Mouse (Mus musculus): Measurements from ENCODE around the gene Ldlrad2. TPM values are rescaled to one million over a fixed set of nuclear protein-coding genes. Genes with fewer than 3 reads are reported as not detected.

Ldlrad2 gene
- not detected in 2 replicates for polyA plus RNA-seq (2012; ENCODE audit: insufficient read depth, insufficient read length, low replicate concordance, missing spikeins)

DNA sequence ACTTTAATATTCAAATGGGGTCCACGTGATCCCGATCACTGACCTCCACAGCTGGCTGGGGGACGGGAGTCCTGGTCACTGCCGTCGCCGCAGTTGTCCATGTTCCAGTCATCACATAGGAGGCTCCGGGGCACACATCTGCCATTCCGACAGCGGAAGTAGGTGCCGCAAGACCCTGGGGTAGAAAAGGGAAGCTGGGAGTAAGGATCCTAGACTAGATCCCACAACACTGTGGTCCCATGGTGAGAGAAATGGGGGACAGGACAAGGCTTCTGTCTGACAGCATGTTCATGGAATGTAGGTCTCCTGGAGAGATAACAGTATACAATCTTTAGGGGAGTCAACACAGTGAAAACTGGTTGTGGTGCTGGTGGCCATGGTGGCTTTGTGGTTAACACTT, at the start of gene Ldlrad2:
Gene Ldlrad2 (minus strand): TSS at position 101 of the 400 bp plus-strand sequence.
- no peak within 1 kb of the TSS for H3K4me3 ChIP-seq (ENCODE audit: insufficient read depth, low read depth, low read length)
- H3K27ac ChIP-seq (ENCODE audit: insufficient read depth, low read depth, low read length), result no peak within 1 kb of the TSS
- 91% methylated on average over 10 of the region's 10 CpGs for WGBS
- peaks cover 6% of the 10 kb centered on the region for H3K4me1 ChIP-seq (ENCODE audit: control insufficient read depth, insufficient read depth, low read length)
- TF ChIP-seq CTCF (IDR thresholded peaks at IDR 0.05; ENCODE audit: insufficient read depth, low read depth, low read length) (no peak), POLR2A (IDR thresholded peaks at IDR 0.05; ENCODE audit: insufficient read depth, low read depth, low read length) (no peak)

DNA sequence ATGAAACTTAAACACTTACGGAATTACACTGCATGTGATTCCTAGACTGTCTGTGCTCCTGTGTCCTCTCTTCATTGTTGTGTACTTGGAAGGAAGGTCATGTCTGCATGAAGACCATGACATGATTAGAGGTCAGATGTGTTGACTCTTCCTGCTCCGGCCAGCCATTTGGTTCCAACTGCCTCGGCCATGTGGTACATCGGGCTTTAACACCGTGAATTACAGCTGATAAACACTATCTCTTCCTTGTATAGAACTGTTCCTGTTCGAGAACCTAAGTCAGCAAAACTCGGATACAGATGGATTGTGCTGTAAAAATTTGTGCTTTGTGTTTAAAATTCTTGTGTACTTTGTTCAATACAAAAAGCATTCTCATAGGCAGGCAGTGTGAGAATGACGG, 48.5 kb upstream of the Ldlrad2 start:
- H3K4me1 ChIP-seq (ENCODE audit: control insufficient read depth, insufficient read depth, low read length), result peaks cover 3% of the 10 kb centered on the region; the same call in 1 of the 2 replicates
- TF ChIP-seq CTCF (IDR thresholded peaks at IDR 0.05; ENCODE audit: insufficient read depth, low read depth, low read length), result no peak
- no peak for TF ChIP-seq POLR2A (IDR thresholded peaks at IDR 0.05; ENCODE audit: insufficient read depth, low read depth, low read length)
- H3K4me3 ChIP-seq (ENCODE audit: insufficient read depth, low read depth, low read length), result no peak overlapping the region
- H3K27ac ChIP-seq (ENCODE audit: insufficient read depth, low read depth, low read length), result no peak overlapping the region
- 92% methylated on average over 8 of the region's 8 CpGs for WGBS

DNA sequence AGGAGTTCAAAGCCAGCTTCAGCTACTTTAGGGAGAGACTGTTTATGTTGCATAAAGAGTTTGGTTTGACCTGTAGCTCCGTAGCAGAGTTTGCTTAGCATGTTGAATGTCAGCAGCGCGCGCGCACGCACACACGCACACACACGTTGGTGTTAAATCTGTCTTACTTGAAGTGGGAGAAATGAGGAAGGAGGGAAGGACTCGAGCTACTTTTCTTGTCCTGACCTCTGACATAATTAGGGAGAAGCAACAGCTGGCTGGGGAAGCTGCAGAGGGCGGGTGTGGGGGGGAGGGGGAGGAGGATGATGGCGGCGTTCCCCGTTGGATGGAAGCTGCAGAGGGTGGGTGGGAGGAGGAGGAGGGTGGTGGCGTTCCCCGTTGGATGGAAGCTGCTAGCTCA, 35.9 kb upstream of the Ldlrad2 start:
- Histone ChIP-seq H3K4me3 (ENCODE audit: insufficient read depth, low read depth, low read length) (no peak overlapping the region), H3K4me1 (ENCODE audit: control insufficient read depth, insufficient read depth, low read length) (peaks cover 24% of the 10 kb centered on the region), H3K27ac (ENCODE audit: insufficient read depth, low read depth, low read length) (no peak overlapping the region)
- TF ChIP-seq CTCF (IDR thresholded peaks at IDR 0.05; ENCODE audit: insufficient read depth, low read depth, low read length) (no peak), POLR2A (IDR thresholded peaks at IDR 0.05; ENCODE audit: insufficient read depth, low read depth, low read length) (no peak)
- WGBS, result 42% methylated on average over 15 of the region's 15 CpGs

DNA sequence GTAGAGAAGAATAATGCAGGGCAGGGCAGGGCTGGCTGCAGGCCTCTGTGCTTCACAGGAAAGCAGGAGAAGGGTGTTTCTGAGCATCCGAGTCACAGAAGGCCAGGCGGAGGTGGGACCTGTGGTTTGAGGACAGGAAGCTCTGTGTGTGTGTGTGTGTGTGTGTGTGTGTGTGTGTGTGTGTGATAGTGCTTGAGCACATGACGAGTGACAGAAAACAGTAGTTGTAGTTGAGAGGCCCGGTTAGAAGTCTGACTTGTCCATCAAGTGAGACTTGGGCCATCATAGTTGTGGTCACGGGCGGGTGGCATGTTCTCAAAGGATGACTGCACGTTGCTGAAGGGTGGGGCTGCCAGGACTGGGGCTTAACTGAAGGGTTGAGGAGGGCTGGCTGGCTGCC, 35.3 kb upstream of the Ldlrad2 start:
- 54% methylated on average over 7 of the region's 7 CpGs for WGBS
- Histone ChIP-seq H3K4me3 (ENCODE audit: insufficient read depth, low read depth, low read length) (no peak overlapping the region), H3K27ac (ENCODE audit: insufficient read depth, low read depth, low read length) (no peak overlapping the region), H3K4me1 (ENCODE audit: control insufficient read depth, insufficient read depth, low read length) (peaks cover 24% of the 10 kb centered on the region)
- no peak for TF ChIP-seq POLR2A (IDR thresholded peaks at IDR 0.05; ENCODE audit: insufficient read depth, low read depth, low read length)
- TF ChIP-seq CTCF (IDR thresholded peaks at IDR 0.05; ENCODE audit: insufficient read depth, low read depth, low read length), result no peak

GRCm38 (mm10) chr4:137609281-137609680, 34.9 kb upstream of the Ldlrad2 start:
- H3K27ac ChIP-seq (ENCODE audit: insufficient read depth, low read depth, low read length), result no peak overlapping the region
- peaks cover 24% of the 10 kb centered on the region for H3K4me1 ChIP-seq (ENCODE audit: control insufficient read depth, insufficient read depth, low read length)
- no peak overlapping the region for H3K4me3 ChIP-seq (ENCODE audit: insufficient read depth, low read depth, low read length)
- TF ChIP-seq POLR2A (IDR thresholded peaks at IDR 0.05; ENCODE audit: insufficient read depth, low read depth, low read length) (no peak), CTCF (IDR thresholded peaks at IDR 0.05; ENCODE audit: insufficient read depth, low read depth, low read length) (no peak)
- WGBS, result 84% methylated on average over 7 of the region's 7 CpGs

GRCm38 (mm10) chr4:137607023-137607422, 32.7 kb upstream of the Ldlrad2 start:
- Histone ChIP-seq H3K4me1 (ENCODE audit: control insufficient read depth, insufficient read depth, low read length) (peaks cover 26% of the 10 kb centered on the region), H3K27ac (ENCODE audit: insufficient read depth, low read depth, low read length) (no peak overlapping the region), H3K4me3 (ENCODE audit: insufficient read depth, low read depth, low read length) (no peak overlapping the region)
- 98% methylated on average over 2 of the region's 2 CpGs for WGBS
- TF ChIP-seq POLR2A (IDR thresholded peaks at IDR 0.05; ENCODE audit: insufficient read depth, low read depth, low read length), result no peak
- TF ChIP-seq CTCF (IDR thresholded peaks at IDR 0.05; ENCODE audit: insufficient read depth, low read depth, low read length), result no peak

- Histone ChIP-seq H3K27ac (ENCODE audit: insufficient read depth, low read depth, low read length) (no peak overlapping the region; the same call in 1 of the 2 replicates), H3K4me1 (ENCODE audit: control insufficient read depth, insufficient read depth, low read length) (peaks cover 15% of the 10 kb centered on the region), H3K4me3 (ENCODE audit: insufficient read depth, low read depth, low read length) (no peak overlapping the region)
- 55% methylated on average over 11 of the region's 11 CpGs for WGBS
- TF ChIP-seq CTCF (IDR thresholded peaks at IDR 0.05; ENCODE audit: insufficient read depth, low read depth, low read length) (no peak), POLR2A (IDR thresholded peaks at IDR 0.05; ENCODE audit: insufficient read depth, low read depth, low read length) (no peak)
These were observed 29.2 kb upstream of the Ldlrad2 start for GRCm38 (mm10) chr4:137603449-137604171.

- 82% methylated on average over 5 of the region's 5 CpGs for WGBS
- no peak overlapping the region for H3K4me3 ChIP-seq (ENCODE audit: insufficient read depth, low read depth, low read length)
- H3K4me1 ChIP-seq (ENCODE audit: control insufficient read depth, insufficient read depth, low read length), result peaks cover 22% of the 10 kb centered on the region
- TF ChIP-seq CTCF (IDR thresholded peaks at IDR 0.05; ENCODE audit: insufficient read depth, low read depth, low read length), result no peak
- no peak for TF ChIP-seq POLR2A (IDR thresholded peaks at IDR 0.05; ENCODE audit: insufficient read depth, low read depth, low read length)
- H3K27ac ChIP-seq (ENCODE audit: insufficient read depth, low read depth, low read length), result no peak overlapping the region
These were observed 24.2 kb upstream of the Ldlrad2 start for GRCm38 (mm10) chr4:137598577-137598976.

GRCm38 (mm10) chr4:137597098-137597630, 22.8 kb upstream of the Ldlrad2 start:
- TF ChIP-seq CTCF (IDR thresholded peaks at IDR 0.05; ENCODE audit: insufficient read depth, low read depth, low read length) (no peak), POLR2A (IDR thresholded peaks at IDR 0.05; ENCODE audit: insufficient read depth, low read depth, low read length) (no peak)
- no peak overlapping the region for H3K4me3 ChIP-seq (ENCODE audit: insufficient read depth, low read depth, low read length)

More at GRCm38 (mm10) chr4:137597098-137597630, 22.8 kb upstream of the Ldlrad2 start:
- 93% methylated on average over 4 of the region's 4 CpGs for WGBS
- Histone ChIP-seq H3K4me1 (ENCODE audit: control insufficient read depth, insufficient read depth, low read length) (peaks cover 16% of the 10 kb centered on the region), H3K27ac (ENCODE audit: insufficient read depth, low read depth, low read length) (no peak overlapping the region)

Measured in olfactory bulb, adult 2 months (tissue).